Mouse (Mus musculus) cerebellum, adult 2 months (tissue): ENCODE measurements around the gene Hoxa13. TPM values are rescaled to one million over a fixed set of nuclear protein-coding genes. Genes with fewer than 3 reads are reported as not detected.

ENCODE experiments used
- DNase-seq, 2 experiments: peaks; one replicate each; pipeline ENCODE4 v3.0.0; 2021
- H3K27ac ChIP-seq: fragments of 200-500 bp; 2 replicates; pipeline ENCODE4 v1.5.1; 2012; ENCODE audit warnings: low read length, control low read depth, inconsistent platforms; ENCODE audit not compliant: insufficient read depth
- H3K27me3 ChIP-seq: fragments of 200-500 bp; 2 replicates; pipeline ENCODE4 v1.6.1; 2012; ENCODE audit warnings: inconsistent platforms, mild to moderate bottlenecking, low read length, moderate library complexity; ENCODE audit not compliant: control insufficient read depth, insufficient read depth
- H3K4me1 ChIP-seq: fragments of 200-500 bp; 2 replicates; pipeline ENCODE4 v1.6.1; 2011; ENCODE audit warnings: low read length; ENCODE audit not compliant: control insufficient read depth, insufficient read depth
- H3K4me3 ChIP-seq: fragments of 200-500 bp; replicated peaks from 2 replicates; pipeline ENCODE3; 2011; ENCODE audit warnings: mild to moderate bottlenecking, low read depth, low read length, control low read depth; ENCODE audit not compliant: insufficient read depth
- CTCF ChIP-seq: fragments of 200-500 bp; IDR thresholded peaks from 2 replicates; pipeline ENCODE4 v1.5.1; 2011; ENCODE audit warnings: low read depth, mild to moderate bottlenecking, control low read depth, low read length, moderate library complexity, borderline replicate concordance; ENCODE audit not compliant: insufficient read depth
- POLR2A ChIP-seq: fragments of 200-500 bp; IDR thresholded peaks from 2 replicates; pipeline ENCODE4 v1.6.1; 2011; ENCODE audit warnings: low read length, control low read depth, borderline replicate concordance; ENCODE audit not compliant: insufficient read depth
- WGBS: fragments of 180-500 bp; shearing (Covaris S2); methylation state at CpG from one replicate; pipeline ENCODE4 v1.1.7; 2018; 5-methylcytosine and 5-hydroxymethylcytosine counted together
- polyA plus RNA-seq: library from polyadenylated mRNA; depleted of rRNA; stranded (reverse); fragments of >200 nt; gene quantifications from 2 replicates; pipeline ENCODE4 v1.2.3, GENCODE M21; 2012; rRNA removed

Hoxa13 gene
- polyA plus RNA-seq, 1 experiment = not detected

DNA sequence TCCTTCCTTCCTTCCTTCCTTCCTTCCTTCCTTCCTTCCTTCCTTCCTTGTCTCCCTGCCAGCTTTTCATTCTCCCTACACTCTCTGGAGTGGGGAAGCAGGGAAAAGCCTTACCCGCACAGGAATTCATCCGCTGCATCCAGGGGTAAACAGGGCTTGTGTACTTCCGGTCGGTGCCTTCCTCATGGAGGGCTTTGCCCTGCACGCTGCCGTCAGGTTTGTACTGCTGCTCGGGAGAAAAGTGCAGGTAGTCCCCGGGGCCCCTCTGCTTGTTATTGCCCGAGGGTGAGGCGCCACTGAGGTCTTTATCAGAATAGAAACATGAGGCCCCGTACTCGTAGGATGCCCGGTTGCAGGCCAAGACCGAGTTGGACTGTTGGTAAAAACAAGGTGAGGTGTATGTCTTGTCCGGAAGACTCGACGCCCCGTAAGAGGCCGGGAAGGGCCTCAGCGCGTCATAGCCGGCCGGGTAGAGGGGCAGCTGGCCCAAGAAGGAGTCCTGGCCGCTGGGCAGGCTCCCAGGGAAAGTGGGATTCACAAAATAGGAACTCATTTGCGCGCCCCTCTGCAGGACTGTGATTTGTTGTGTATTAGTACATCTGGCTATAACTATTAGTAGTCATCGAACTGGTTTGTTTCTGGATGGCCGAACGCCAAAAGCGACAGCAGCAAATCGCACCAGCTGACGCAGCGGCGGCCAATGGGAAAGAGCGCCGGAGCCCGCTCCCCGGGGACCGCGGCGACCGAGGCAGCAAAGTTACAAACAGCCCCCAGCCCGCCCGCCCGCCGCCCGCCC, 52.4 kb downstream of the Hoxa13 start, which contains the start of gene Hoxa6:
Gene Hoxa6 (minus strand): TSS at position 651 of the 796 bp plus-strand sequence.
- Histone ChIP-seq H3K27ac (no peak within 1 kb of the TSS), H3K4me3 (no peak within 1 kb of the TSS), H3K4me1 (no peaks in the 10 kb centered on the region), H3K27me3 (peaks cover 18% of the 10 kb centered on the region; the same call in 1 of the 2 replicates)
- DNase-seq = no peak
- TF ChIP-seq POLR2A (no peak), CTCF (no peak)
- WGBS = 1% methylated on average over 47 of the region's 47 CpGs

Other genes with a start within 250 kb of the Hoxa13 start
- 13.7 and 19.2 TPM in 2 replicates for gene Skap2, start 248.3 kb downstream of the Hoxa13 start, polyA plus RNA-seq
- 0.65 and 0.80 TPM in 2 replicates for gene Hoxa1, start 102.6 kb downstream of the Hoxa13 start, polyA plus RNA-seq
- gene Hoxa2, start 96.0 kb downstream of the Hoxa13 start, polyA plus RNA-seq = 1.8 and 2.8 TPM in 2 replicates
- 0.16 and 0.18 TPM in 2 replicates for gene 5730596B20Rik, start 83.4 kb downstream of the Hoxa13 start, polyA plus RNA-seq
- gene Hoxa4, start 69.1 kb downstream of the Hoxa13 start, polyA plus RNA-seq = 4.1 and 5.1 TPM in 2 replicates
- gene Hoxa5, start 56.3 kb downstream of the Hoxa13 start, polyA plus RNA-seq = 4.6 and 6.0 TPM in 2 replicates
- 0.13 and 0.46 TPM in 2 replicates for gene Hoxa6, start 52.2 kb downstream of the Hoxa13 start, polyA plus RNA-seq
- 2.1 and 2.2 TPM in 2 replicates for gene Hoxa3, start 47.5 kb downstream of the Hoxa13 start, polyA plus RNA-seq
- gene Gm28308, start 47.5 kb downstream of the Hoxa13 start, polyA plus RNA-seq = not detected in 2 replicates
- 0.07 and 0.16 TPM in 2 replicates for gene Hoxa7, start 39.0 kb downstream of the Hoxa13 start, polyA plus RNA-seq
- not detected in 2 replicates for gene Hoxa9, start 29.8 kb downstream of the Hoxa13 start, polyA plus RNA-seq
- gene Hoxa10, start 20.0 kb downstream of the Hoxa13 start, polyA plus RNA-seq = not detected in 2 replicates
- not detected in 2 replicates for gene Hoxa11, start 15.1 kb downstream of the Hoxa13 start, polyA plus RNA-seq
- 0.68 and 0.84 TPM in 2 replicates for gene Evx1, start 52.6 kb upstream of the Hoxa13 start, polyA plus RNA-seq